17 mouse cellular contexts compared by ENCODE assay signal in the genomic region with DNA sequence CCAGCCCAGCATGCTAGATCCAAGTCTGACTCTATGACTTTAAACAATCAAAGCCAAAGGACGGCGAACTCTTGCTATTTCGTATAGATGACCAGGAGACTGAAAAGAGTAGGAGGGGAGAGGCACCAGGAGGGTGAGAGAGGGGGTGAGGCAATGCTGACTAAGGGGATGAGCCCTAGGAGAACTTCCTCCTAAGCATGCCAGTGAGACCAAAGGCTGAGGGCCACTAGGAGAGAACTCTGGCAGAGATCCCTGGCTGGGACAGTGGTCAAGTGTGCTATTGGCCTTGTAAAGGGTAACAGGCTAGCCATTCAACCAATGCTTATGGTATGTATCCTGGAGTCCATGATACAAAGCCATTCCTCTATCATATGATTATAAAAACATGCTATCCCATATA.
DNase-seq lines count a peak whose midpoint lies in the region; ATAC-seq lines count a peak whose summit lies in the region.
"Had no signal": no experiment of that assay in that cellular context is flagged by ENCODE, and none has a peak within 500 bp of the region (broad histone marks: within the 10 kb centered on the region; RNA-seq: fewer than 3 reads in every experiment).

No protein-coding gene starts in this region.

- H3K4me3 ChIP-seq in embryonic facial prominence, embryonic 14.5 days (ENCODE audit: low read depth, low read length), result no peak overlapping the region
- H3K4me3 ChIP-seq in embryonic facial prominence, embryonic 10.5 days, result no peak overlapping the region
- H3K4me3 ChIP-seq: erythroblast, embryonic 14.5 days; megakaryocyte, embryonic 14.5 days had no signal

- 70% methylated on average over 3 of the region's 3 CpGs for WGBS in embryonic facial prominence, embryonic 14.5 days
- 79% methylated on average over 3 of the region's 3 CpGs for WGBS in embryonic facial prominence, embryonic 10.5 days

- 0 out of 2 replicates have a peak, but pooled peaks have one; percentile 19 for ATAC-seq in embryonic facial prominence, embryonic 14.5 days (ENCODE audit: low read depth)
- ATAC-seq: CD4-positive, CD25-positive, alpha-beta regulatory T cell, adult 4 months; midbrain, embryonic 16.5 days had no signal

- H3K27ac ChIP-seq in embryonic facial prominence, embryonic 14.5 days (replicated peaks; ENCODE audit: low read depth, low read length), result no peak overlapping the region
- H3K27ac ChIP-seq in embryonic facial prominence, embryonic 10.5 days (replicated peaks), result no peak overlapping the region

- DNase-seq in adrenal gland, adult 2 months, result peak; percentile 24
- no peak for DNase-seq in adrenal gland, adult 8-10 months
- no peak for DNase-seq in embryonic facial prominence, embryonic 14.5 days (ENCODE audit: low spot score)
- no peak for DNase-seq in embryonic facial prominence, embryonic 10.5 days (ENCODE audit: low spot score)
- peak; percentile 94 for DNase-seq in heart, adult 11 months
- no peak for DNase-seq in heart, adult 8-10 months (ENCODE audit: low spot score)
- DNase-seq in adrenal gland, postnatal 36 days, result peak; percentile 11 to 27
- DNase-seq in kidney, adult 11 months, result no peak
- DNase-seq: kidney, adult 9 months; kidney, postnatal 36 days; lung, adult 2 months; right cerebral cortex, postnatal 25 days had no signal

- no peak overlapping the region for H3K4me2 ChIP-seq in embryonic facial prominence, embryonic 14.5 days (ENCODE audit: low read depth, low read length)

- no peaks in the 10 kb centered on the region for H3K9me3 ChIP-seq in embryonic facial prominence, embryonic 14.5 days (ENCODE audit: control insufficient read depth, low read length)
- H3K9me3 ChIP-seq in embryonic facial prominence, embryonic 10.5 days, result no peaks in the 10 kb centered on the region
- H3K9me3 ChIP-seq: G1E; megakaryocyte, embryonic 14.5 days had no signal

- H3K36me3 ChIP-seq in embryonic facial prominence, embryonic 14.5 days (ENCODE audit: control insufficient read depth, insufficient read depth, low read length), result no peaks in the 10 kb centered on the region
- no peaks in the 10 kb centered on the region for H3K36me3 ChIP-seq in embryonic facial prominence, embryonic 10.5 days (replicated peaks)
- H3K36me3 ChIP-seq: G1E had no signal

- no peaks in the 10 kb centered on the region for H3K4me1 ChIP-seq in embryonic facial prominence, embryonic 14.5 days (ENCODE audit: control insufficient read depth, insufficient read depth, low read length)
- no peaks in the 10 kb centered on the region for H3K4me1 ChIP-seq in embryonic facial prominence, embryonic 10.5 days

- H3K9ac ChIP-seq in embryonic facial prominence, embryonic 14.5 days (ENCODE audit: low read depth, low read length), result no peak overlapping the region

- no peaks in the 10 kb centered on the region for H3K27me3 ChIP-seq in embryonic facial prominence, embryonic 14.5 days (replicated peaks; ENCODE audit: control insufficient read depth, insufficient read depth, low read length)
- H3K27me3 ChIP-seq in embryonic facial prominence, embryonic 10.5 days (replicated peaks; ENCODE audit: low read depth, poor library complexity, severe bottlenecking), result no peaks in the 10 kb centered on the region
- H3K27me3 ChIP-seq: megakaryocyte, embryonic 14.5 days had no signal

Comparison
In these comparisons a context has a peak if more than half of its experiments do, and no peak if none do; other contexts are left out.
1. DNase-seq: peak in adrenal gland, adult 2 months (single experiment), heart, adult 11 months (single experiment) and adrenal gland, postnatal 36 days (2 of 2); none in adrenal gland, adult 8-10 months (single experiment), embryonic facial prominence, embryonic 14.5 days (single experiment), embryonic facial prominence, embryonic 10.5 days (single experiment), heart, adult 8-10 months (single experiment) and kidney, adult 11 months (single experiment).